Mouse (Mus musculus) inflammation-experienced regulatory T-cells, adult 6 months (primary cell): ENCODE results near the gene Sipa1l1. TPM values are rescaled to one million over a fixed set of nuclear protein-coding genes. Genes with fewer than 3 reads are reported as not detected.

Source experiments
- ATAC-seq: one replicate; pipeline ENCODE4 v1.8.0; 2017
- polyA plus RNA-seq, 3 experiments: library from polyadenylated mRNA; unstranded; fragments of 100-300 nt; shearing (Covaris generic); gene quantifications; one replicate each; pipeline ENCODE4 v1.2.1; 2017

Sipa1l1 gene
- polyA plus RNA-seq, 3 experiments from 2014 or later, result 24.7 to 30.0 (median 28.7) TPM

GRCm38 (mm10) chr12:82251328-82251727, 82.2 kb downstream of the Sipa1l1 start:
- no peak for ATAC-seq

- ATAC-seq, result no peak
Observed at GRCm38 (mm10) chr12:82254076-82254475, 85.0 kb downstream of the Sipa1l1 start.

- no peak for ATAC-seq
Observed at GRCm38 (mm10) chr12:82256012-82256411, 86.9 kb downstream of the Sipa1l1 start.

- no peak for ATAC-seq
Observed at GRCm38 (mm10) chr12:82256921-82257500, 87.9 kb downstream of the Sipa1l1 start.

GRCm38 (mm10) chr12:82257994-82258785, 89.1 kb downstream of the Sipa1l1 start:
- no peak for ATAC-seq

GRCm38 (mm10) chr12:82263443-82263842, 94.3 kb downstream of the Sipa1l1 start:
- ATAC-seq, result no peak

GRCm38 (mm10) chr12:82264083-82264851, 95.1 kb downstream of the Sipa1l1 start:
- ATAC-seq, result no peak

- ATAC-seq, result no peak
Observed at GRCm38 (mm10) chr12:82265335-82266274, 96.5 kb downstream of the Sipa1l1 start.

- ATAC-seq, result no peak
Observed at GRCm38 (mm10) chr12:82271447-82271846, 102.3 kb downstream of the Sipa1l1 start.

- no peak for ATAC-seq
Observed at GRCm38 (mm10) chr12:82273503-82273902, 104.4 kb downstream of the Sipa1l1 start.

- ATAC-seq, result no peak
Observed at GRCm38 (mm10) chr12:82274576-82274975, 105.5 kb downstream of the Sipa1l1 start.

GRCm38 (mm10) chr12:82275767-82276166, 106.6 kb downstream of the Sipa1l1 start:
- no peak for ATAC-seq

- no peak for ATAC-seq
Observed at GRCm38 (mm10) chr12:82276591-82276990, 107.5 kb downstream of the Sipa1l1 start.

- ATAC-seq, result peak; percentile 93
Observed at GRCm38 (mm10) chr12:82284617-82285016, 115.5 kb downstream of the Sipa1l1 start.

- ATAC-seq, result no peak
Observed at GRCm38 (mm10) chr12:82285018-82285417, 115.9 kb downstream of the Sipa1l1 start.

- ATAC-seq, result no peak
Observed at GRCm38 (mm10) chr12:82286068-82286467, 116.9 kb downstream of the Sipa1l1 start.

- ATAC-seq, result no peak
Observed at GRCm38 (mm10) chr12:82286804-82287203, 117.7 kb downstream of the Sipa1l1 start.

- no peak for ATAC-seq
Observed at GRCm38 (mm10) chr12:82293545-82294247, 124.6 kb downstream of the Sipa1l1 start.

GRCm38 (mm10) chr12:82294906-82295887, 126.1 kb downstream of the Sipa1l1 start:
- no peak for ATAC-seq

GRCm38 (mm10) chr12:82296276-82296675, 127.2 kb downstream of the Sipa1l1 start:
- no peak for ATAC-seq
